Mouse (Mus musculus) mouse trophoblast stem cell (cell line): ENCODE results near the gene Actrt3.

Experiments used
- in situ Hi-C, 2 experiments: fragments of 300-500 bp; cut with MseI, MboI; formaldehyde crosslinking; loops; 2 replicates in 1 of 2; 3 replicates in 1 of 2; pipeline ENCODE4 v1.15.1; 2025

Gene Actrt3

DNA sequence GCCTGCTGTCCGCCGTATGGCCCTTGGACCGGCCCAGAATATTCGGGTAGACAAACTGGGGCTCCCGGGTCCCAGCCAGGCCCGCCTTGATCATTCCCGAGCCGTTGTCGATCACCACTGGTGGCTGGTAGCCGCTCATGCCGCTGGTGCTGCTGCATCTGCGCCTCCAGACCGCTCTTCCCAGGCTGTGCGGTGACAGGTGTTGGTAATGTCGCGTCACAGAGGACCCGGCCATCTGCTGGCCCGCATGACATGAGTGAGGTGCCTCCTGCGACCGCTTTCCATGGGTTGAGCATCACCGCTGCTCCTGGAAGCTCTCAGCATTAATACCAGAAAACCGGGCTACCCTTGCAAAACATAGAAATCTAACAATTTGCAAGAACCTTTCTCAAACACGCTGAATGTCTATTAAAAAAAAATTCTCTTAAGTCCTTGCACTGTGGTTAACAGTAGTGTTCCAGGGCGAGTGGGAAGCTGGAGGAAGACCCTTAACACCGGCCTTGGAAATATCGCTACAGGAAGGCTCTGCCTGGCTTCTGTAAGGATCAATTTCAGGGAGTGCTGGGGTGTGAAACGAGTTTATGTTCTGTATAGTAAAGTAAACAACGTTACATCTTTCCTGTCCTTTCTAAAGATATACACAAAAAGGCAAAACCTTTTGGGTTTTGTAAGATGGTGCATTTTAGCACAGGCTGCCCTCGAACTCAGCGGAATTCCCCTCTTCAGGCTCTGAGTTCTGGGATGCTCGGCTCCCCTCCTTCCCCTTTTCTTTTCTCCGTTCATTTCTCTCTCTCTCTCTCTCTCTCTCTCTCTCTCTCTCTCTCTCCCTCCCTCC is at the start of gene Actrt3:
Actrt3 (minus strand) TSS at position 229 of the 835 bp plus-strand sequence.
- in situ Hi-C loops = loop anchor here in 1 of 2 experiments (10.0 kb wide), 1 partner anchor 125 kb away; no protein-coding TSS in a partner anchor

- in situ Hi-C loops = no loop called here
These were observed 48.7 kb upstream of the Actrt3 start for GRCm38 (mm10) chr3:30648466-30648865.

- in situ Hi-C loops = no loop called here
These were observed 47.8 kb upstream of the Actrt3 start, which contains the start of gene Lrrc34 for GRCm38 (mm10) chr3:30647440-30648090. Lrrc34 (minus strand) TSS chr3:30647869.

- in situ Hi-C loops = no loop called here
These were observed 47.0 kb upstream of the Actrt3 start for GRCm38 (mm10) chr3:30646761-30647160.

- in situ Hi-C loops = no loop called here
These were observed 44.5 kb upstream of the Actrt3 start, which contains the start of gene Lrriq4 for GRCm38 (mm10) chr3:30644207-30644606. Lrriq4 (plus strand) TSS chr3:30644507.

DNA sequence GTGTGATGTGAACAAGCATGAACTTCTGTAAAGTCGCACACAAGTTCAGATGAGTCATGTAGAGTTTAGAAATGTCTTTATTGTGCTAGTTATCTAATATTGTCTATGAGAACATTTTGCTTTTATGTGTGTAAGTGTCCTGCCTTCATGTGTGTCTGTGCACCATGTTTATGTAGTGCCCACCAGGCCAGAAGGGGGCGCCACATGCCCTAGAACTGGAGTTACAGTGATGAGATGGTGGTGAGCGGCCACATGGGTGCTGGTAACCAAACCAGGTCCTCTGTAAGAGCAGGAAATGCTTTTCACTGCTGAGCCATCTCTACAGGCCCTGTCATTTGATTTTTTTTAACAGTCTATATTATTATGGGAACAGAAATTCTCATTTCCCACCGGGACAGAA is 35.9 kb upstream of the Actrt3 start:
- in situ Hi-C loops = no loop called here

GRCm38 (mm10) chr3:30633681-30634080 is 33.9 kb upstream of the Actrt3 start:
- in situ Hi-C loops = no loop called here

- in situ Hi-C loops = no loop called here
These were observed 20.4 kb upstream of the Actrt3 start for GRCm38 (mm10) chr3:30620132-30620531.

- in situ Hi-C loops = no loop called here
These were observed 11.2 kb upstream of the Actrt3 start for GRCm38 (mm10) chr3:30610930-30611329.

GRCm38 (mm10) chr3:30608999-30609398 is 9.3 kb upstream of the Actrt3 start:
- in situ Hi-C loops = no loop called here

DNA sequence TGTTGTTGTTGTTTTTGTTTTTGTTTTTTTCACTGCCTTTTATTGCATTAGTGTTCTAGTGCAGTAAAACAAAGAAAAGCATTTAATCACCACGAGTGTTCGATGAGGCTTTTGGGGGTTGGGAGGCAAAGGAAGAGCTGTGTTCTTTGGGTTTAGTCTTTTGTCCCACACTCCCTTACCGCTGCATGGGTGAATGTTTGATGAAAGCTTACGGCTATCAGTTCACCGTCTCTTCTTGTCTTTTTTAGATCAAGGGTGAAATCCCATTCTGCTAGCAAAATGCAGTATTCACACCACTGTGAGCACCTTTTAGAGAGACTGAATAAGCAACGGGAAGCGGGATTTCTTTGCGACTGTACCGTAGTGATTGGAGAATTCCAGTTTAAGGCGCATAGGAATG is 3.5 kb upstream of the Actrt3 start:
- in situ Hi-C loops = no loop called here

DNA sequence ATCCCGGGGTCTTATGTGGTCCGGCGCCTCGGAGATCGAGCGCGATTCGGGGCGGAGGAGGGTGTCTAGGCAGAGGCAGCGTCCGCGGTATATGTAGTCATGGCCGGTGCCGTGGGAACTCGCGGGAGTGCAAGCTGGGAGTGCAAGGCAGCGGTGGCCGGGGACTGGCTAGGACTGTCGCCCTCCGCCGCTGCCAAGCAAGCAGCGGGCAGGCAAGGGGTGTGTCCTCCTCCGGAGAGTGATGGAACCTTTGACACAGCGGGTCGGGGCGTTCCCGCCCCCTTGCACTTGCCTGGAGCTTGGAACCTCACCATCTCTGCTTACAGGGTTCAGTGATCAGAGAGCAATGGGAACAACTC is 3.0 kb upstream of the Actrt3 start:
- in situ Hi-C loops = no loop called here

- in situ Hi-C loops = no loop called here
These were observed 2.5 kb upstream of the Actrt3 start, which contains the start of gene Mynn for GRCm38 (mm10) chr3:30602065-30602739. Mynn (plus strand) TSS chr3:30602065.

GRCm38 (mm10) chr3:30601610-30602064 is 1.9 kb upstream of the Actrt3 start:
- in situ Hi-C loops = no loop called here

DNA sequence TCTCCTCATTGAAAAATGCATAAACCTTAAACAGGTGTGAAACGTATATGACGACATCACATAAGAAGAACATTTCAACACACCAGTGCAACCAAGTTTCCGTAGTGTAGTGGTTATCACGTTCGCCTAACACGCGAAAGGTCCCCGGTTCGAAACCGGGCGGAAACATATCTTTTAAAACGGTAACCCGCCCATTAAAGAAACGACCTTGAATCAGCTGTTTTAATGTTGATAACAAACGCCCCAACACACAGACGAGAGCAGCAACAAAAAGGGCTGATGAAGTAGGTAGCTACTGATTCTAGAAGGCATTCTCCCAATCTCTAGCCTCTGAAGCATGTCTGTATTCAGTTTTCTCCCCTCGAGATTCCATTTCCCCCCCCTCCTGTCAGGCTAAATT is 1.4 kb upstream of the Actrt3 start:
- in situ Hi-C loops = no loop called here

DNA sequence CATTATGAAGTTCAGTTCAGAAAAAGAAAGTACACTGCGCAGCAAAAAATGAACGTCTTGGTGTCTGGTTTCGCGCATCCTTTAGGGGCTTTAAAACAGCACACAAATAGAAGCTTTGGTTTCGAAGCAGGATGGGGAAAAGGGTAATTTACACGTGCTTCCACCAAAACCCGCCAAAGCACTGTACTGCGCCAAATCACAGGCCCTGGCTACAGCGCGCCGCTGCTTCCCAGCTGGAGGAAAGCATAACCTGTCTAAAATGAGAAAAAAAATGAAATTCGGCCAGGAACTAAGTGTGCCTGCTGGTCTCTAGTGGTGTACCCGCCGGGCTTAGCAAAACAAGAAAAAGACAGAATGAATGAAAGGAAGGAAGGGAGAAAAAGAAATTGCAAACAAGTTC is 978 bp upstream of the Actrt3 start:
- in situ Hi-C loops = no loop called here

DNA sequence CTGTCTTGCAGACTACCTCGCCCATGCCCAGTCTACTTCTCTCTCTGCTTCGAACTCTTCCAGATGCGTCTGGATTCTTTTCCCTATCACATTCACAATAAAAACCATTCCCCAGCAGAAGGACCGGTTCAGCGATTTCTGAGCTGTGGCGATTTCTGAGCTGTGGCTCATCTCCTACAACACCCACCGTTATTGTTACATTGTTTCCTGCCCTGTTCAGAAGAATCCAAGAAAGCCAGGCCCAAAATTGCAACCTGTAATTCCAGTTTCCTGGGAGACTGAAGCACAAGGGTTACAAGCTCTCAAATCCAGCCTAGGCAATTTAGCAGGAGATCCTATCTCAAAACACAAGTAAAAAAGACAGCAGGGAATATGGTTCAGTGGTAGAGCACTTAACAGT is 2.5 kb downstream of the Actrt3 start:
- in situ Hi-C loops = loop anchor here in 1 of 2 experiments (10.0 kb wide), 1 partner anchor 128 kb away; no protein-coding TSS in a partner anchor

DNA sequence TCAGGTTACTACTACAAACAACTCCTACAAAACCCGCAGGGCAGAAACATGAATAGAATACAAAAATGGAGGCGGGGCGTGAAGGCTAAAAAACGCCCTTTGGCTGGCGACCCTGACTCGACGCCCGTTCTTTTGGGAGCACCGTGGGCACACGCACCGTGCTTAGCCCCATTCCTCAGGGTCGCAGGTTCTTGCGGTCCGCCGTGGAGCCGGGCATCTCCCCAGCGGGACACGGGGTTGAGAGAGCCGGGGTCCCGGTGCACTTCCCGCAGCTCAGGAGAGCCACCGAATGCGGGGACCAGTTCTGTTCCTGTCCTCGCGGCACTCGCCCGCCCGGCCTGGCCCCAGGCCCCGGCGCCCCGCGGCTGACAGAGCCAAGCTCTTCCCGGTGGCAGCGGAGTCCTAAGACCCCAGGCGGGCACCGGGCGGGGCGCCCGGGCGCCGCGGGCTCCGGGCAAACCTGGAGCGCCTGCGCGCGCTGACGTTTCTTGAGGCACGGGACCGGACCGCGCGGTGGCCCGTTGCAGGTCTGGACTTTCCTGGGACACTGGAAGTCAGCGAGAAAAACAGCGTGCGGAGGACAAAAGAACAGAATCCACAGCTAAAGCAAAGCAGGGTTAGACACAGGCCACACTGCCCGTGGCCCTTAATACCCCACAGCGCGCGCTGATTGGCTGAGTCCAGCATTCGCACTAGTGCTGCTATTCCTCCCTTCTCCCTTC is 4.5 kb downstream of the Actrt3 start:
- in situ Hi-C loops = loop anchor here in 1 of 2 experiments (10.0 kb wide), 1 partner anchor 130 kb away; no protein-coding TSS in a partner anchor

- in situ Hi-C loops = loop anchor here in 1 of 2 experiments (10.0 kb wide), 1 partner anchor 131 kb away; no protein-coding TSS in a partner anchor
These were observed 5.8 kb downstream of the Actrt3 start for GRCm38 (mm10) chr3:30593719-30594485.

DNA sequence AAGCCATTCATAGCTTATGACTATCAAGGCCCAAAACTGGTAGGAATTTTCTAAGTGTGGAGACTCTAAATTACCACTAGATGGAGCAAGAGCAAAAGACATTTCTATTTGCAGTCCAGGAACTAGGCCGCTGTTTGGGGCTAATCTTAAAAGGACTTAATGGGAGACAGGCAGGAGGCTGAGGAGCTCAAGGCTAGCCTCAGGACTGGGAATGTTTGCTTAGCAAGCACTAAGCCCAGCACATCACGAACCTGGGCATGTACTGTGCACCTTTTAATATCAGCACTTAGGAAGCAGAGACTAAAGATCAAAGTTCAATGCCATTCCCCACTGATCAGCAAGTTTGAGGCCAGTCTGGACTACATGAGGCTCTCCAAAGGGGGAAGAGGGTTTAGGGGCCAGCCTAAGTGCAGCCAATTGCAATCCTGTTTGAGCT is 7.3 kb downstream of the Actrt3 start:
- in situ Hi-C loops = loop anchor here in 1 of 2 experiments (10.0 kb wide), 1 partner anchor 132 kb away; no protein-coding TSS in a partner anchor
